Mouse (Mus musculus): Measurements from ENCODE around the gene Ddx31. TPM values are rescaled to one million over a fixed set of nuclear protein-coding genes. Genes with fewer than 3 reads are reported as not detected.

Gene Ddx31
- polyA plus RNA-seq, 1 experiment, result 10.0 TPM

GRCm38 (mm10) chr2:28836181-28836940 is 3.8 kb upstream of the Ddx31 start:
- DNase-seq, result no peak
- no peak overlapping the region for H3K27ac ChIP-seq (ENCODE audit: control insufficient read depth, insufficient read depth, low read length)

DNA sequence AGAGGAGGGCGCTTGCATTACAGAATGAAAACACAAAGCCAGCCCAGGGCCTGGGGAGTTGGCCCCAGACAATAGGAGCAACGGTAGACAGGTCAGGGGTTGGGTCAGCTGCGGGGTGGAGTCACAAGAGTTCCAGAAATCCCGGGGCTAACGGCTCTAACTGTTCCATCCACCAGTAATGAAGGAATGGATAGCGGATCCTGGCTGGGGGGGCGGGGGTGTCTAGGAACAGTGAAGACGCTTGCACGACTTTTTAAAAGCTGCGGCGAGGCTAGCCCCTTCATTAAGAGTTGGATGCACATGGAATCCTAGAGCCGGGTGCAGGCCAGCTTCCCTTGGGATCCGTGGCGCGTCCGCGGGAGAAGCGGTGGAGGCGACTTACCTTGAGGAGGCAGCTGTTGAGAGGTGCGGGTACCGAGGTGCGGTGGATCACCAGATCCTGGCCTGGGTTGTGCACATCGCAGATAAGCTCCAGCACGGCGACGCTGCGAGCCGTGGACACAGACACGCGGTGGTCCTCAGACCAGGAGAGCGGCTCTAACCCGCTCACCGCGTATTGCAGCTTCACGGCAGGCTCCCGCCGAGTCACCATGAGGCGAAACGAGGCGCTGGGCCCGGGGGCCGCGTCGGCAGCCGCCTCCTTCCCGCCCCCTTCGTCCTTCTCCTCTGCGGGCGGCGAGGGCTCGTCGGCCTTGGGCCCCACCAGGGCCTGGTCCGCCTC is 545 bp upstream of the Ddx31 start:
- H3K36me3 ChIP-seq (ENCODE audit: control insufficient read depth, insufficient read depth, low read length), result peaks cover 6% of the 10 kb centered on the region
- H3K4me3 ChIP-seq (ENCODE audit: control insufficient read depth, insufficient read depth, low read length), result peak overlapping the region; percentile 91
- peaks cover 5% of the 10 kb centered on the region; the same call in 1 of the 2 replicates for H3K4me1 ChIP-seq (replicated peaks; ENCODE audit: control insufficient read depth, insufficient read depth, low read length)
- under 1% methylated on average over 53 of the region's 53 CpGs for WGBS
- DNase-seq, result no peak
- H3K27me3 ChIP-seq (ENCODE audit: control insufficient read depth, insufficient read depth, low read length), result no peaks in the 10 kb centered on the region
- TF ChIP-seq POLR2A (IDR thresholded peaks at IDR 0.05; ENCODE audit: control insufficient read depth, extremely low read depth, insufficient read depth, low read length, poor library complexity) (no peak), CTCF (IDR thresholded peaks at IDR 0.05; ENCODE audit: borderline replicate concordance, control insufficient read depth, extremely low read depth, insufficient read depth, low read length, poor library complexity) (no peak)
- no peak overlapping the region for H3K27ac ChIP-seq (ENCODE audit: control insufficient read depth, insufficient read depth, low read length)

More at GRCm38 (mm10) chr2:28836181-28836940, 3.8 kb upstream of the Ddx31 start:
- peaks cover 5% of the 10 kb centered on the region; the same call in 1 of the 2 replicates for H3K4me1 ChIP-seq (replicated peaks; ENCODE audit: control insufficient read depth, insufficient read depth, low read length)
- H3K4me3 ChIP-seq (ENCODE audit: control insufficient read depth, insufficient read depth, low read length), result no peak overlapping the region
- no peaks in the 10 kb centered on the region for H3K27me3 ChIP-seq (ENCODE audit: control insufficient read depth, insufficient read depth, low read length)
- WGBS, result 85% methylated on average over 3 of the region's 3 CpGs
- H3K36me3 ChIP-seq (ENCODE audit: control insufficient read depth, insufficient read depth, low read length), result peaks cover 30% of the 10 kb centered on the region
- TF ChIP-seq POLR2A (IDR thresholded peaks at IDR 0.05; ENCODE audit: control insufficient read depth, extremely low read depth, insufficient read depth, low read length, poor library complexity) (no peak), CTCF (IDR thresholded peaks at IDR 0.05; ENCODE audit: borderline replicate concordance, control insufficient read depth, extremely low read depth, insufficient read depth, low read length, poor library complexity) (no peak)

DNA sequence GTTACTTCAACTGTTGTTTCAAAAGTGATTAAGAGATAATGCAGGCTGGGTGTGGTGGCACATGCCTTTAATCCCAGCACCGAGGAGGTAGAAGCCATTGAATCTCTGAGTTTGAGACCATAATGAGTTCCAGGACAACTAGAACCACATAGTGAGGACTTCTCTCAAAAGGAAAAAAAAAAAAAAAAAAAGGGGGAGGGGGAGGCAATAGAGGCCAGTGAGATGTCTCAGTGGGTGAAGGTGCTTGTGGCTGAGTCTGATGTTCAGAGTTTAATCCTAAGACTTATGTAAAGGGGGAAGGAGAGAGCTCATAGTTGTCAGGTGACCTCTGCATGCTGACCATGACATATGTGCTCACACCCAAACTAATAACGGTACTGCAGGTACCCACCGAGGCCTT is 1.8 kb downstream of the Ddx31 start:
- 84% methylated on average over 3 of the region's 3 CpGs for WGBS

DNA sequence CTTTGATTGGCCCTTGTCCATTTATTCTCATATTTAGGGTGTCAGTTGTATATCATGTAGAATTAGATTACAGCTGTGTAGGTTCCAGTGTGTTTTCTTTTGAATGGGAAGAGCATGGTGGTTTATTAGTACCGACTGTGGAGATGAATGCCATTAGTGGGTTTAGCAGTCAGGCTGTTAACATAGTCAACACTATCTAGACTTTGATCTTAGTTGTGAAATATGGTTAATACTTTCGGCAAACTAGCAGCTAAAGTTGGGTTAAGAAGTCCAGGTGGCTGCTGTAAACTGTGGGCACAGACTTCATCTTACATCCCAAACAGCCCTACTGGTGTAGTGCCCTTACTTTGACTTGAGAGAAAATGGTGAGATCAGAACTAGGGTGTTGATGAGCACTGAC is 8.7 kb downstream of the Ddx31 start:
- Histone ChIP-seq H3K27ac (ENCODE audit: control insufficient read depth, insufficient read depth, low read length) (no peak overlapping the region), H3K36me3 (ENCODE audit: control insufficient read depth, insufficient read depth, low read length) (peaks cover 19% of the 10 kb centered on the region), H3K4me1 (replicated peaks; ENCODE audit: control insufficient read depth, insufficient read depth, low read length) (peaks cover 6% of the 10 kb centered on the region; the same call in 1 of the 2 replicates), H3K4me3 (ENCODE audit: control insufficient read depth, insufficient read depth, low read length) (no peak overlapping the region), H3K27me3 (ENCODE audit: control insufficient read depth, insufficient read depth, low read length) (no peaks in the 10 kb centered on the region)
- DNase-seq, result no peak
- TF ChIP-seq CTCF (IDR thresholded peaks at IDR 0.05; ENCODE audit: borderline replicate concordance, control insufficient read depth, extremely low read depth, insufficient read depth, low read length, poor library complexity) (no peak), POLR2A (IDR thresholded peaks at IDR 0.05; ENCODE audit: control insufficient read depth, extremely low read depth, insufficient read depth, low read length, poor library complexity) (no peak)
- WGBS, result 99% methylated on average over 2 of the region's 2 CpGs

More for the DNA sequence above, 1.8 kb downstream of the Ddx31 start:
- Histone ChIP-seq H3K27me3 (ENCODE audit: control insufficient read depth, insufficient read depth, low read length) (no peaks in the 10 kb centered on the region), H3K4me3 (ENCODE audit: control insufficient read depth, insufficient read depth, low read length) (no peak overlapping the region), H3K36me3 (ENCODE audit: control insufficient read depth, insufficient read depth, low read length) (0 out of 2 replicates have a peak, but pooled peaks cover 3% of the 10 kb centered on the region), H3K4me1 (replicated peaks; ENCODE audit: control insufficient read depth, insufficient read depth, low read length) (peaks cover 5% of the 10 kb centered on the region; the same call in 1 of the 2 replicates), H3K27ac (ENCODE audit: control insufficient read depth, insufficient read depth, low read length) (no peak overlapping the region)
- no peak for DNase-seq
- no peak for TF ChIP-seq CTCF (IDR thresholded peaks at IDR 0.05; ENCODE audit: borderline replicate concordance, control insufficient read depth, extremely low read depth, insufficient read depth, low read length, poor library complexity)
- TF ChIP-seq POLR2A (IDR thresholded peaks at IDR 0.05; ENCODE audit: control insufficient read depth, extremely low read depth, insufficient read depth, low read length, poor library complexity), result no peak

- 38% methylated on average over 3 of the region's 3 CpGs for WGBS
- TF ChIP-seq POLR2A (IDR thresholded peaks at IDR 0.05; ENCODE audit: control insufficient read depth, extremely low read depth, insufficient read depth, low read length, poor library complexity), result no peak
- TF ChIP-seq CTCF (IDR thresholded peaks at IDR 0.05; ENCODE audit: borderline replicate concordance, control insufficient read depth, extremely low read depth, insufficient read depth, low read length, poor library complexity), result no peak
- no peaks in the 10 kb centered on the region for H3K27me3 ChIP-seq (ENCODE audit: control insufficient read depth, insufficient read depth, low read length)
- H3K4me1 ChIP-seq (replicated peaks; ENCODE audit: control insufficient read depth, insufficient read depth, low read length), result peaks cover 6% of the 10 kb centered on the region; the same call in 1 of the 2 replicates
- no peak overlapping the region for H3K4me3 ChIP-seq (ENCODE audit: control insufficient read depth, insufficient read depth, low read length)
- no peak overlapping the region for H3K27ac ChIP-seq (ENCODE audit: control insufficient read depth, insufficient read depth, low read length)
- peaks cover 27% of the 10 kb centered on the region for H3K36me3 ChIP-seq (ENCODE audit: control insufficient read depth, insufficient read depth, low read length)
- no peak for DNase-seq
Observed at GRCm38 (mm10) chr2:28852594-28852993, 12.4 kb downstream of the Ddx31 start.

DNA sequence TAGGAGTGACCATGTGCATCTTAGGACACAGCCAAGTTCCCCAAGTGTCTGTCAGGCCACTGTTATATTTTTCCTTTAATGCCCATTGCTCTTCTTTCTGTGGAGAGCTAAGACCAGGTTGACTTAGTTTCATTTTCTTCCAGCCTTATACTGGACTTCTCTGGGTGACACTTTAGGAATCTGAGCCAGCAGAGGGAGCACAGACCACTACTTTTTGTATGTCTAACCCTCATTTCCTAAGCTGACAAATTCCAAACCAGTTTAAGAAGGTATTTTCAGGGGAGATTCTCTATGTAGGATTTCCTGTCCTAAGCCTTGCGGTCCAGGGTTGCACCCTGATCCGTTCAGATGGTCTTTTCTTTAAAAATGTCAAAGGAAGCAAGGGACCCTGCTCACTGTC is 15.6 kb downstream of the Ddx31 start:
- H3K4me3 ChIP-seq (ENCODE audit: control insufficient read depth, insufficient read depth, low read length), result no peak overlapping the region
- peaks cover 29% of the 10 kb centered on the region for H3K36me3 ChIP-seq (ENCODE audit: control insufficient read depth, insufficient read depth, low read length)
- peaks cover 6% of the 10 kb centered on the region; the same call in 1 of the 2 replicates for H3K4me1 ChIP-seq (replicated peaks; ENCODE audit: control insufficient read depth, insufficient read depth, low read length)
- DNase-seq, result no peak
- TF ChIP-seq CTCF (IDR thresholded peaks at IDR 0.05; ENCODE audit: borderline replicate concordance, control insufficient read depth, extremely low read depth, insufficient read depth, low read length, poor library complexity), result no peak
- no peak for TF ChIP-seq POLR2A (IDR thresholded peaks at IDR 0.05; ENCODE audit: control insufficient read depth, extremely low read depth, insufficient read depth, low read length, poor library complexity)
- no peaks in the 10 kb centered on the region for H3K27me3 ChIP-seq (ENCODE audit: control insufficient read depth, insufficient read depth, low read length)
- WGBS, result 100% methylated on average over 2 of the region's 2 CpGs
- no peak overlapping the region for H3K27ac ChIP-seq (ENCODE audit: control insufficient read depth, insufficient read depth, low read length)
